Mouse (Mus musculus): ENCODE measurements around the gene Bmpr2.
A peak's percentile ranks its signal among the peaks of the same experiment; 100 is the strongest.

The Bmpr2 gene

DNA sequence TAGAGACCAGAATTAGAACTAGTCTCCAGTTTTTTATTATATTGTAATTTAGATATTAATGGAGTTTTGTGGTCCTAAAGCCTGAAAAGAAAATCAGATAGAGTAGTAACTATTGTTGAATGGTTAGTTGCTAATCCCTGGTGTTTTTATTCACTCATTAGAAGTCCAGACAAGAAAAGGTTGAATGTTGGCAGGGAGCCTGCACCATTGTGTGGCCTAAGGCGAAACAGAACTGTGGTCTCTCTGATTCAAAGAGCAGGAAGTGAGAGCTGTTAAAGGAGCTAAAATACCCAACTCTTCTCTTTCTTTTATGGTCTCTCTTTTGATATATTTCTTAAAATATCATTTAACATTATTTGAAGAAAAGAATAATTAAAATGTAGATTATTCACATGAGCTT, 32.1 kb downstream of the Bmpr2 start:
- DNase-seq (ENCODE audit: extremely low spot score, low spot score), result no peak

DNA sequence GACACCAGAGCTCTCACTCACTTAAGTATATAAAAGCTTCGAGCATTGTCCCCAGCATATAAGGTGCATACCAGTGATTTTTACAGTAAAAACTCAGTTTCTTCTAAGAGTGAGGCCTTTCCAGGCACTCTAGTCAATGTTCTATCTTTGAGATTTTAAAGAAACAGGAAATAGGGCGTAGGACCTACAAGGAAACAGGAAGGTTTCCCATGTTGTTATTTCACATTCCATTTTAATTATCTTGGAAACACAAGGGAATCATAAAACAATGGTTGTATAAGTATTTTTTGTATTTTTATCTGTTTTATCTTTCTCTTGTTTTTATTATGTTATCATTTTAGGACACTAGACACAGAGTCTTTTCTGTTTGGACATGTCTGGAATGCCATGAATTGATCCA, 34.7 kb downstream of the Bmpr2 start:
- no peak for DNase-seq (ENCODE audit: extremely low spot score, low spot score)

DNA sequence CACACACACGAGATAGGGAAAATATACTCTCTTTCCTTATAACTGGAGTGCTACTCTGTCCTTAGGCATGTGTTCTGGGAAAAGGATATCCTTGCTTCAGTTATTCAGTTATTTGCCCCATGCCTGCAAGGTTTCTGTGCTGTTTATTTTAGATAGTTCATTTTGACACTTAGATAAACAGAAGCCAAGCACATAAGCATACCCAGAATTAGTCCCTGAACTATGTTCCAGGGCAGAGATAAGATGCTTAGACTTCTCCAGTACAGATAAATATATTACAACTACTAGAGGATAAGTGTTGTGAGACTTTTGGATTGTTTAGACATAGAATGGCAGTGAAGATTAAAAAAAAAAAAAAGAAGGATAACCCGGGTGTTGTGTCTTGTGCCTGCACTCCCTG, 41.2 kb downstream of the Bmpr2 start:
- DNase-seq (ENCODE audit: extremely low spot score, low spot score), result no peak

DNA sequence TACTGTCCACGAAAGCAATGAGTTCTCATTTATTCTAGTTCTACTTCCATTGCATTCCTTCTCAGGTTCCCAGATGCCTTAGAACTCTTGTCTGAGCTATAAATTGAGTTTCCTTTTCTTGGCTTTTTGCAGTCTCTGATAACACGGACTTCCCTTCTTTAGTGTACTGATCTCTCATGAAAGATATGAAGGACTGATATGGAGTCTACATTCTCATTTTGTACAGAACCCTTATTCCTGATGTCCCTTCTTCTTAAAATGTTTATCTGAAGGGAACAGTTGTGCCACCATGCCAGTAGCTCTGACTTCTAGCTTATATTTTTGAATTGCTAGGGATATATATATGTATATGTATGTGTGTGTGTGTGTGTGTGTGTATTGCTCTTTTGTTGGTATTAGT, 46.7 kb downstream of the Bmpr2 start:
- DNase-seq (ENCODE audit: extremely low spot score, low spot score), result no peak

DNA sequence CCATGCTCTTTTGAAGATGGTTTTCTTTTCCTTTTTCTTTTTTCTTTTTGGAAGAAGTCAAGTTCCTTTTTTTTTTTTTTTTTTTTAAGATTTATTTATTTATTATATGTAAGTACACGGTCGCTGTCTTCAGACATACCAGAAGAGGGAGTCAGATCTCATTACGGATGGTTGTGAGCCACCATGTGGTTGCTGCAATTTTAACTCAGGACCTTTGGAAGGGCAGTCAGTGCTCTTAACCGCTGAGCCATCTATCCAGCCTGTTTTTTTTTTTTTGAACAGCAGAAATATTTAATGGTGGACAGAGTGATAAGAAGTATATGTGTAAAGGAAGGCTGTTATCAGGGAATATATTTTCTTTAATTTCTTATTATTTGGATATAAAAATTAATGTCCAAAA, 49.6 kb downstream of the Bmpr2 start:
- DNase-seq (ENCODE audit: extremely low spot score, low spot score), result no peak

DNA sequence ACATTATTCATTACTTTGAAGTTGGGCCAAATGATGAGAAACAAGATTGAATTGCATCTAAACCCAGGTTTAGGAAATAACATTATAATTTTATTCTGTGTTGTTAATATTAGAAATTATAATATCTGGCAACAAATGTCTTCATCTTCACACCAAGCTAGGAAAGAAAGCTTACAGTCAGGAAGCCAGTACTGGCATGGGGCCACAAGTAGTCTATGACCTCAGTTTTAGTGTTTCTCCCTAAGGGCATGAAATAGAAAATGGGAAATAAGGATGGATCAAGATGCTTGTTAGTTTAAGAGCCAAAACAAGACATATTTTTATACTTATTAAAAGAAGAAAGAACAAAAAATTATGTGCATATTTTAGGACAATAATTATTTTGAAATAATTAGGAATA, 62.2 kb downstream of the Bmpr2 start:
- DNase-seq (ENCODE audit: extremely low spot score, low spot score), result no peak

DNA sequence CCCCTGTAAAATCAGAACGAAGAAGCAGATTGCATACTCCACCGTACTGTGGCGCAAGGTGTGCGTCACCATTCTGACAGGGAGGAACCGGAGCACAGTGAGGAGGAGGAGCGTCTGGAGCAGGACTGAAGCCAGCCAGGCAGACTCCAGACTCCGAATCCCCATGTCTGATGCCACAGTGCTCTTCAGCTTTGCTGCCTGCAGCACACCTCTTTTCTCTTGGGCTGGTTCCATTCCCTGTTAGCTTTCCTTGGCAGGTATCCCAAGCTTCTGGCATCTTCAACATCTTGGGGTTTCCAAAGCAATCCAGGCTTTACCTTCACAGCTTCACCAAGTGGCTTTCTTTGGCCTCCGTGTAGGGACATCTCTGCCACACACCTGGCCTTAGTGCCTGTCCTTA, 63.4 kb downstream of the Bmpr2 start:
- no peak for DNase-seq (ENCODE audit: extremely low spot score, low spot score)

DNA sequence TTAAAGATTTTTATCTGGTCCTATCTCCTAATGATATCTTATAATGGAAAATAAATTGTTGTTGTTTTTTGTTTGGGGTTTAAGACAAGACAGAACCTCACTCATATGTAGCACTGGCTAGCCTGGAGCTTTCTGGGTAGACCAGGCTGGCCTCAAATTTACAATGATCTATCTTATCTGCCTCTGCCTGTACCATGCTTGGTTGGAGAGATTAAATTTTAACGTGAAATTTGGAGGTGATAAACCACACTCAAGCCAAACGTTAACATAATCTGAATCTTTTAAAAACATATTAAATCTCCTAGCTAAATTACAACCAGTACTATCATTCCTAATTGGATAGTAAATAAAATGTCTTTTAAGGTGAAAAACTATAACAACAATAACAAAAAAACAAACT, 66.2 kb downstream of the Bmpr2 start:
- no peak for DNase-seq (ENCODE audit: extremely low spot score, low spot score)

DNA sequence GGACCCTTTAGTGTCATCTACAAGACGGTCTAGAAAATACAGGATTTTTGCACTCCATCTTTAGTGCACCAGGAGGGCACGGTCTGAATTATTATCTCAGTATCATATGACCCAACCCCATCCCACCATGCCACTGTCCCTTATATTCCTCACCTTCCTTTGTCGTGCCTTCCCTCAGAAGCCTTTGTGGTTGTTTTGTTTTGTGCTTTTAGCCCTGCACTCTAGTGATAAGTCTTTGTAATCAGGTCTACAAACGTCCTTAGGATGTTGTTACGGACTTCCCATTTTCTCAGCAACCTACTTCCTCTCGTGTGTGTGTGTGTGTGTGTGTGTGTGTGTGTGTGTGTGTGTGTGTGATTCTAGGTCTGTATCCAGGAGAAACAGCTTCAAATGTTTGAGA, 67.0 kb downstream of the Bmpr2 start:
- no peak for DNase-seq (ENCODE audit: extremely low spot score, low spot score)

DNA sequence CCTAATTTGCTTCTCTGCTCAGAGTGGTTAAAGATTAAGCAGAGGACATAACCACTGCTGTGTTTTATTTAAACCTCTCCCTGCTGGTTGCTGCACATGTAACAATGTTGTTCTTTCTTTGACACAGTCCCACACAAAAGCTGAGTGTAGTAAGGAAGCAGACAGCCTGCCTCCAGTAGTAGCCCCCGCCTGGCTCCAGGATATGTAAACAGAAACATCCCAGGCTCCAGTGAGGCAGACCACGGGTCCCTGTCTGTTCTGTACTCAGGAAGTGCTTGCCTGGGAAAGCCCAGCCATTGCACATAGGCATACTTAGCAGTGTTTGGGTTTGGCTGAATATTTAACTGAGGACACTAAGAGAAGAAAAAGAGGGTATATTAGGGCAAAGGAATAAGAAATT, 70.5 kb downstream of the Bmpr2 start:
- peak; percentile 25 for DNase-seq (ENCODE audit: extremely low spot score, low spot score)

DNA sequence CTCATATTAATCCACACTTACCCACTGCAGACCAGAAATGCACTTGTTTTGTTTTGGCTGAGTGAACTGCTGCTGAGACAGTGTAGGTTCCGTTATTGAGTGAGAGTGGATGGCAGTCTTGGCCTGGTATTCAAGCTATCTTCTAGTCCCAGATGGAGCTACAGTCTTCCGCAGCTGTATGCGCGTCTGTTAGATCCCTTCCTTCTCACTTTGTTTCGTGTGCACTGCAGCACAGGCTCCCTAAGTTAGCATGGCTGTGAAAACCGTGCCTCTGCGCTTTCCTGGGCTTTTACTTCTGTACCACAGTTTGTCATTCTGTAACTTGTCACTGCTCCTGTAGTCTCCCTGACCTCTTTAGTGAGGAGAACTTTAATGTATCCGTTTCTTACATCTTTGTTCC, 85.1 kb downstream of the Bmpr2 start:
- DNase-seq (ENCODE audit: extremely low spot score, low spot score), result no peak

DNA sequence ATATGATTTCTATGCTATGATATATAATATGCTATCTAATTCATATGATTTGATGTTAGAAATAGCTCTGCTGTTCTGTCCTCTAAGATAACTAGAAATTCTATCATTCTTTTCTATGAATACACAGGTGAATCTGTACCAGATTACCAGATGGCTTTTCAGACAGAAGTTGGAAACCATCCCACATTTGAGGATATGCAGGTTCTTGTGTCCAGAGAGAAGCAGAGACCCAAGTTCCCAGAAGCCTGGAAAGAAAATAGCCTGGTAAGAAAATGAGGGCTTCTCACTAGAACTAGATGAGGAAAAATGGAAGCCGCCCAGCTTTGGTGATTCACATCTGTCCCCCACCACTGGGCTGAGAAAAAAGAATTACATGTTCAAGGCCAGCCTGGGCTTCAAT, 95.8 kb downstream of the Bmpr2 start:
- no peak for DNase-seq (ENCODE audit: extremely low spot score, low spot score)

DNA sequence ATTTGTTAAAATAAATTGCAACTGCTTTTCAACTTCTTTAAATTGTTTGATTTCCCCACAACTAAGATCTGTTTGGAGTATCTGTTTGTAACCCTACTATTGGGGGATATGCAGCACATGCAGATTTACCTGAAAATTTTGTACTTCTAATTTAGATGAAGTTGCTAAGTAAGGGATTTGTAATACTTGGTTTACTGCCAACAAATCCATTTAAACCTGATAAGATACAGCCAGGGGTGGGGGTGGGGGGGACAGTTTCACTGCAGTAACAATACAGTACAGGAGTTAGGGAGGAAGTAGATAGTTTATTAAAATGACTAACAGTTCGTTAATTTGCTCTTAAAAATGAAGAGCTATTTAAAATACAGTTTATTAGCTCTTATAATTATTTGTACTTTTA, 98.9 kb downstream of the Bmpr2 start:
- no peak for DNase-seq (ENCODE audit: extremely low spot score, low spot score)

DNA sequence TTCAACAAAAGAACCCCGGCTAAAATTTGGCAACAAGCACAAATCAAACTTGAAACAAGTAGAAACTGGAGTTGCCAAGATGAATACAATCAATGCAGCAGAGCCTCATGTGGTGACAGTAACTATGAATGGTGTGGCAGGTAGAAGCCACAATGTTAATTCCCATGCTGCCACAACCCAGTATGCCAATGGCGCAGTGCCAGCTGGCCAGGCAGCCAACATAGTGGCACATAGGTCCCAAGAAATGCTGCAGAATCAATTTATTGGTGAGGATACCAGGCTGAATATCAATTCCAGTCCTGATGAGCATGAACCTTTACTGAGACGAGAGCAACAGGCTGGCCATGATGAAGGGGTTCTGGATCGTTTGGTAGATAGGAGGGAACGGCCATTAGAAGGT, 104.8 kb downstream of the Bmpr2 start:
- no peak for DNase-seq (ENCODE audit: extremely low spot score, low spot score)

DNA sequence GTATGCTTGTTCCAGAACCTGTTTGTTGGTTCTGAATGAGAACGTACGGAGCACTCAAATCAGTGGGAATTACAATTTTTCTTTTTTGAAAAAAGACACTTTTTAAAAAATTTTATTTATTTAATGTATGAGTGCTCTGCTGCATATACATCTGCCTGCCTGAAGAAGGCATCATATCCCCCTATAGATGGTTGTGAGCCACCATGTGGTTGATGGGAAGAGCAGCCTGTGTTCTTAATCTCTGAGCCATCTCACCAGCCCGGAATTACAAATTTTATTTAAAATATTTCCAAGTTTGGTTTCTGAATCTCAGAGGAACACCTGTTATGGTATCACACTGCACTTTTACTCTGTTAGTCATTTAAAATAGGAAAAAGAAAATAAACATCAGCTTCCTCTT, 110.8 kb downstream of the Bmpr2 start:
- no peak for DNase-seq (ENCODE audit: extremely low spot score, low spot score)

DNA sequence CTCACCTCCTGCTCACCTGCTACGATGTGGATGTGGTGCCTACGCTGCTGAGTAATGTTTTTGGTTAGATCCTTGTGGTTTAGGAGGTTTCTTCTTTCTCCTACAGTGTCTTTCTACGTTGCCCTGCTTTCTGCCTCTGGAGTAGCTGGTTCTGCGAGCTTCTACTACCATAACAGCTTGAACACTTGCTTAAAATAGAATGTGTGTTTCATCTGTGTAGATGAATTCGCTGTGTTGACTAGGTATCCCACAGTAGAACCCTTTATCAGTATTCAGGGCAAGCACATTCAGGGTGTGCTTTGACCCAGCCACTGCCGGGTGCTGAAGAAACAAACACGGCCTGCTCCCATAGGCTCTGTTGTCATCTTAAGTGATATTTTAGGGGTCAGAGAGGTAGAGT, 114.9 kb downstream of the Bmpr2 start:
- DNase-seq (ENCODE audit: extremely low spot score, low spot score), result no peak

DNA sequence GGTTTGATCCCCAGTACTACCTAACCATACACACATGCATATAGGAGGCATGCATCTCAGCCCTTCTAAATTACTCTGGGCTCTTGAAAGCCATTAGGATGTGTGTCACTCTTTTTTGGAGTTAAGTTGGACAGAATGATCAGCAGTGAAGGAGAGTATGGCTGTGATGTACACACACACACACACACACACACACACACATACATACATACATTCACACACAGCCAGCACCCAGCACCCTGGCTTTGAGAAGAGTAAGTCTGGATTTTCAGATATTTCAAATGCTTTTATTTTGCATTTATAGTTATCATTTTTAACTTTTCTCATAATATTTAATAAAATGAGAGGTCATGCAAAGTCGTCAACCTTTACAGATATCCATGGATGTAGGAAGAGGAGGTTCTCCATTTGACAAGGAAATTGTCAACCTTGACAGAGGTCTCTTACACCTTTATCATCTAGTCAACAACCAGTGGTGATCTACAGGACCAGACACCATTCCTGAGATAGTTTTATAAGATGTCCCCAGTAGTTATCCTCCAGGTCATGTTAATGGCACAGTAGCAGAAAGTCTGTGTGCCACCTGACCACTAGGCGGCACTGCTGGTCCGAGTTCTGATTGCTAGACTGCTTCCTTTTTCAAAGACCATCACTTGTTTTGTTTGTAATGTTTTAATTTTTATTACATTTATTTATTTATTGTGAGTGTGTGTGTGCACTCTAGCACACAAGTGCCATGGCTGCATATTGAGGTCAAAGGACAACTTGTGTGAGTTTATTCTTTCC, 120.3 kb downstream of the Bmpr2 start:
- DNase-seq (ENCODE audit: extremely low spot score, low spot score), result peak; percentile 71

DNA sequence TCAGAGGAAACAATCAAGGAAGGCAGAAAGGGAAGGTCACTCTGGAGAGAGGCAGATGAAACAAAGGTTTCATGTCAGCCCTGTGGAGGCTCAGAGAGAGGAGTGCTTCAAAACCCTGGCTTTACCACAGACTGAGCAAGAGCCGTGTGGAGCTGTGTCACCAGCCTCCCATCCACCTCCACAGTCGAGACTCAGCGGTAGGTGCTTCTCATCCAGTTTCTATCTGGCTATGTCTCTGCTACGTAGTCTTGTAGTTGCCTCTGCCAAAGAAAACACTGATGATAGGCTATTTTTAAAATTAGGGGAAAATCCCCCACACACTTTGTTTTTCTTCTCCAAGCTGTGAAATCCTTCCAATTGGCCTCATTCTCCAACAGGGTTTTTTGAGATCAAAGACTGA, 123.7 kb downstream of the Bmpr2 start:
- DNase-seq (ENCODE audit: extremely low spot score, low spot score), result no peak

DNA sequence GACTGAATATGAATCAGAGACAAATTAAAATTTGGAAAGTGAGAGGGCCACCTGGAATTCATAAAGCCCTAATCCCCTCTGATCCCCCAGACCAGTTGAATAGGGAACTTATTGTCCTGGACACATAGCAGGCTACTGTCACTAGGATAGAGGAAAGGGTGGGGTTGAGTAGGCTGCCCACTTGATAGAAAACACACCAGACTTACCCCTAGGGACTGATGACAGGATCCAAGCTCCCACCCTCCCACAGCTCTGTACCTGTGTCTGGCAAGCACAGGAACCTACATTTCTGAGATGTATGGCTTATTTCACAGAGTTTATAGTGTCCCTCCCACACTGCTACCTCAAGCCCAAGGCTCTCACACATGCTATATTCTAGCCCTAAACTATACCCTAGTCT, 124.8 kb downstream of the Bmpr2 start:
- DNase-seq (ENCODE audit: extremely low spot score, low spot score), result no peak

DNA sequence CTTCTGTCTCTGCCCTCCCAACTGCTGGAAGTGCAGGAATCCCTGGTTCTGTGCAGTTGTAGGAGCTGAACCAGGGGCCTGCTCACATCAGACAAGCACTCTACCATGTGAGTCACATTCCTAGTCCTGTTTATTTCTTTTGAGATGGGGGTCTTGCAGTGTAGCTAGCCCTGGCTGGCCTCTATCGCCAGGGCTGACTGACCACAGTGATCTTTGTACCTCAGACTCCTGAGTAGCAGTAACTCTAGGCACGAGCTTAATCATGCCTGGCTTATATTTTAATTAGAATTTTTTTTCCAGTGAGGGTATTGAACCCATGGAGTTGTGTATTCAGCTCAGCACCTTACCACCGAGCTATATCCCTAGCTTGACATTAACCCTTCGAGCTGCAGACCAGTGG, 128.0 kb downstream of the Bmpr2 start:
- no peak for DNase-seq (ENCODE audit: extremely low spot score, low spot score)

DNA sequence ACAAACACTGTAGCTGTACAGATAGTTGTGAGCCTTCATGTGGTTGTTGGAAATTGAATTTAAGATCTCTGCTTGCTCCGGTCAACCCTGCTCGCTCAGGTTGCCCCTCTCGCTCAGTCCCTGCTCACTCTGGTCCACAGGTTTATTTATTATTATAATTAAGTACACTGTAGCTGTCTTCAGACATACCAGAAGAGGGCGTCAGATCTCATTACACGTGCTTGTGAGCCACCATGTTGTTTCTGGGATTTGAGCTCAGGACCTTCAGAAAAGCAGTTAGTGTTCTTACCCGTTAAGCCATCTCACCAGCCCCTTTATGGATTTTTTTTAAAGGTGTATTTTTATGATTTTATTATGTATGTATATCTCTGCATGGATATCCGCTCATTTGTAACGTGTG, 129.6 kb downstream of the Bmpr2 start:
- DNase-seq (ENCODE audit: extremely low spot score, low spot score), result no peak

DNA sequence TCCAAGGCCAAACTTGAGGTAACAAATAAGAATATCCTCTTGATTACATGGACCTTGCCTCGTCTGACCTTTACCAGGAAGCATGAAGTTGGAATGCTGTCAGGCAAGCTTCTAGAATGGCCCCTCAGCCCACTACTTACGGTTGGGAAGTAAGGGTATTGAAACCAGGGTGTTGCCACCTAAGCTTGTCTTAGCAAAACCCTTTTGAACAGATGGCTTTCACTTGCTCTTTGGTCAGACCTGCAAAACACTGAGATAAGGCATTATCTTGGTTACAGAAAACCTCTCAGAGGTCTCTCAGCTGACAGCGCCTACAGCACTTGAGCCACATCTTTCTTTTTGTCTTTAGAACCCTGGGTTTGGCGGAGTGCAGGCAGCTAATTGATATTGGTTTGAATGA, 130.8 kb downstream of the Bmpr2 start:
- DNase-seq (ENCODE audit: extremely low spot score, low spot score), result no peak

DNA sequence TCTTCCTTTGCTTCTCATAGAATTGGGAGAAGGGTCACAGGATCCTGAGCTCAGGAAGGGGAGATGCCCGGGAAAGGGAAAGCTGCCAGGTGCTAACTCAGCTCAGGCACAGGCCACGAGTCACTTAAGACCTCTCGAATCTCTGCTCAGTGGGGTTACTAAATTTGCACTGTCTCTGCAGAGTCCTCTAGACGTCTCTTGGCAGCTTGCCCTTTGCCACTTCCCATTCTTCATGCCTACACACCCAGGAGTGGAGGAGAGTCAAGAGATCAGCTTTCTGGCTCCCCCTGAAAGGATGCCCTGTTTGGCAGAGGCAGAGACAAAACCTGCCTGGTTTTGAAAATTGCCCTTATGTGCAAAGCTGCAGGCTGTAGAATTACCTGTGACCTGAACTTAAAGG, 132.3 kb downstream of the Bmpr2 start:
- DNase-seq (ENCODE audit: extremely low spot score, low spot score), result no peak

All from neural tube, embryonic 10.5 days (tissue).